Mouse (Mus musculus): ENCODE measurements around the gene Cd300ld.
"Not testable (repeated sequence)": the region's sequence is repeated elsewhere in the genome, so short reads cannot be mapped to it uniquely, and the experiment has no call there.

Gene Cd300ld

DNA sequence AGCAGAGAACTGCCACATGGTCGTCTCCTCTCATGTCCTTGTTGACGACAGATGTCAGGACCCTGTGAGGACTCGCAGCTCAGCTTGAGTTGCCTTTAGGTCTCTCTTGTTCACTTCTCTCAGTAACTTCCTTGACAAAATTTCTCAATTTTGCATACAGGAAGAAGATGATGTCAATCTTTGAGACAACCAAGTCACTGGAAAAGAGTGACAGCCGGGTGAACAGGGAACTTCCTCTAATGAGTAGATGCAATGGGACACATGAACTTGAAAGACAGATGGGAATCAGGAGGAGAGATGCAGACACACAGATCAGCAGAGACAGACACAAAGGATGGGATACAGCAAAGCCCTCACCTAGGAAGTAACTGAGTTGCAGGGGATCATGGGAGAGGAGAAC is at the start of gene Cd300ld:
TSS of gene Cd300ld (minus strand) at position 130 of the 400 bp plus-strand sequence.
- DNase-seq = no peak

DNA sequence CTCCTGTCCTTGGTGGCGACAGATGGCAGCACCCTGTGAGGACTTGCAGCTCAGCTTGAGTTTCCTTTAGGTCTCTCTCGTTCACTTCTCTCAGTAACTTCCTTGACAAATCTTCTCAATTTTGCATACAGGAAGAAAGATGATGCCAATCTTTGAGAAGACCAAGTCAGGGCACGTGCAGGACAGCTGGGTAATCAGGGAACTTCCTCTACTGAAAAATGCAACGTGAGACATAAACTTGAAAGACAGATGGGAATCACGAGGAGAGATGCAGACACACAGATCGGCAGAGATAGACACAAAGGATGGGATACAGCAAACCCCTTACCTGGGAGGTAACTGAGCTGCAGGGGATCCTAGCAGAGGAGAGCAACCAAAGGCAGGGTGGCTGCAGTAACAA is 47.9 kb upstream of the Cd300ld start, which contains the start of gene Cd300ld5:
TSS of gene Cd300ld5 (minus strand) at position 101 of the 400 bp plus-strand sequence.
- DNase-seq = not testable (repeated sequence)

DNA sequence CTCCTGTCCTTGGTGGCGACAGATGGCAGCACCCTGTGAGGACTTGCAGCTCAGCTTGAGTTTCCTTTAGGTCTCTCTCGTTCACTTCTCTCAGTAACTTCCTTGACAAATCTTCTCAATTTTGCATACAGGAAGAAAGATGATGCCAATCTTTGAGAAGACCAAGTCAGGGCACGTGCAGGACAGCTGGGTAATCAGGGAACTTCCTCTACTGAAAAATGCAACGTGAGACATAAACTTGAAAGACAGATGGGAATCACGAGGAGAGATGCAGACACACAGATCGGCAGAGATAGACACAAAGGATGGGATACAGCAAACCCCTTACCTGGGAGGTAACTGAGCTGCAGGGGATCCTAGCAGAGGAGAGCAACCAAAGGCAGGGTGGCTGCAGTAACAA is 37.2 kb upstream of the Cd300ld start, which contains the start of gene Cd300ld4:
TSS of gene Cd300ld4 (minus strand) at position 101 of the 400 bp plus-strand sequence.
- DNase-seq = not testable (repeated sequence)

DNA sequence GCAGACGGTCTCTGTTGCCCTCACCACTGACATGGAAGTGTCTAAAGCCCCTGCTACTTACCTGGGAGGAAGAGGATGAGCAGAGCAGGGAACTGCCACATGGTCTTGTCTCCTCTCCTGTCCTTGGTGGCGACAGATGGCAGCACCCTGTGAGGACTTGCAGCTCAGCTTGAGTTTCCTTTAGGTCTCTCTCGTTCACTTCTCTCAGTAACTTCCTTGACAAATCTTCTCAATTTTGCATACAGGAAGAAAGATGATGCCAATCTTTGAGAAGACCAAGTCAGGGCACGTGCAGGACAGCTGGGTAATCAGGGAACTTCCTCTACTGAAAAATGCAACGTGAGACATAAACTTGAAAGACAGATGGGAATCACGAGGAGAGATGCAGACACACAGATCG is 26.4 kb upstream of the Cd300ld start, which contains the start of gene Cd300ld2:
TSS of gene Cd300ld2 (minus strand) at position 101 of the 400 bp plus-strand sequence.
- DNase-seq = not testable (repeated sequence)

DNA sequence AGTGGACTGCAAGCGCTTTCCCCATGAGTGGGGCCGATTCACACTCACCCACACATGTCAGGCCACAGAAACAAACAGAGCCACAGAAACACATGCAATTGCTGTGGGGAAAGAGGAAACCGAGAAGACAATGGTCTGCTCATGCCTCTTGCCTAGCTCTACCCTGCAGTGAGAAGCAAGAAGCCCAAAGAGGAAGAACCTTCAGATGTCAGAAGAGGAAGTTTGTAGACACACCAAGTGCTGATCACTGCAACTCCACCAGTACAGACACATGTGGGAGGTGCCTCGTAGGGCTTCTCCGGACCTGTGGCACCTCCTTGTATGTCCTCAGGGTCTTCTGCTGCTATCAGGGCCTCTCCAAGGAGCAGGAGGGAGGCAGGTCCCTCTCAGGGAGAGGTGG is 14.3 kb upstream of the Cd300ld start:
- DNase-seq = peak; percentile 15

DNA sequence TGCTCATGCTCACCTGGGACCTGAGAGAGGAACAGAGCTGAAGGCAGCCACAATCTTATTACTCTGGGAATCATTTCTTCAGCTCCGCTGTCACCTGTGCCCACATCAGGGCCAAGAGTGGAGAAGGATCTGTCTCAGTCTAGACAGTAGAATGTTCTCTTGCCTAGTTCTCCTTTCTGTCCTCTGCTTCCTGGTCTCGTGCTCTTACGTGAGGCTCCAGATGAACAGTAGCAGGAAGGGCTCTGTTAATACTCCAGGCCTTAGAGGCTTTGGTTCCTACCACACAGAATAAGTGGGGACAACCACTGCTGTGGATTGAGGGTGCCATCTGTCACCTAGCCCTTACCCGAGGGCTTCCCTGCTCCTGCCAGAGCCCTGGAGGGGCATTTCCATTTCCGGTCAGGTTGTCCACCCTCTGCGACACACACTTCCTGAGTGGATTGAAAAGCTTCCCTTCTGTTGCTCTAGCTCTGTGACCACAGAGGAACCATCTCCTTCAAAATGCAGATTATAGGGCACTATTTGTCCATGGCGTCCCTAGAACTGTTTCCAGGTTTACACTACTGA is 11.8 kb upstream of the Cd300ld start, which contains the start of gene Cd300c2:
TSS of gene Cd300c2 (minus strand) at position 407 of the 567 bp plus-strand sequence.
- DNase-seq = no peak

DNA sequence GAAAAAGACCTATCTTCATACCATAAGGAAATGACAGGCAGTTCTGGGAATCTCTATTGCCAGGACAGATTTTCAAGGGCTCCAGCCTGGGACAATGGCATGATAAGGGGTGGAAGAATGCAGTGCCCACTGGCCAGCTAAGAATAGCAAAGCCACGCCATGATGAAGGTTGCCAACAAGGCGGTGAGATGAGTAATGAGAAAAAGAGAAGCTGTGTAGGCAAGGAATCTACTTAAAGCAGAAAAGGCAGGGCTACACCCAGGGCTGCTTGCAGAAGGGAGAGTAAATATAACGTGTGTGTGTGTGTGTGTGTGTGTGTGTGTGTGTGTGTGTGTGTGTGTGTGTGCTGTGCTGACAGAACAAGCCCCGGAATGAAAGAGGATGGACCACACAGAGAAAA is 7.9 kb downstream of the Cd300ld start:
- no peak for DNase-seq

DNA sequence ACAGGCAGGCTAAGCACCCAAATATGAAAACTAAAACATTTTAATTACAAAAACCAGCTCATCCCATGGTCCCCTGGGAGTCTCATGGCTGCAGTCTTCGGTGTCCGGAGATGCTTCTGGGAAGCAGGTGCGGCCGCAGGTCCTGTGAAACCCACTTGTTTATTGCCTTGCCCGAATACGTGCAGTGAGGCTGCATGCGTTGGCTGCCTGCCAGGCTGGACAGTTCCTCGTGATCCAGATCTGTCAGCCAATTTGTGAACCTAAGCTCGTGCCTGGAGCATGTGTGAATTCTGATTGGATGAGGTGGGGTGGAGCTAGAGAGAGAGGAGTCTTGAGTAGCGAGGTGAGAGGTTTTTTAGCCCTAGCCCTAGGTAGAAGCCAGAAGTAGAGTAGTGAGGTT is 17.0 kb downstream of the Cd300ld start:
- no peak for DNase-seq

DNA sequence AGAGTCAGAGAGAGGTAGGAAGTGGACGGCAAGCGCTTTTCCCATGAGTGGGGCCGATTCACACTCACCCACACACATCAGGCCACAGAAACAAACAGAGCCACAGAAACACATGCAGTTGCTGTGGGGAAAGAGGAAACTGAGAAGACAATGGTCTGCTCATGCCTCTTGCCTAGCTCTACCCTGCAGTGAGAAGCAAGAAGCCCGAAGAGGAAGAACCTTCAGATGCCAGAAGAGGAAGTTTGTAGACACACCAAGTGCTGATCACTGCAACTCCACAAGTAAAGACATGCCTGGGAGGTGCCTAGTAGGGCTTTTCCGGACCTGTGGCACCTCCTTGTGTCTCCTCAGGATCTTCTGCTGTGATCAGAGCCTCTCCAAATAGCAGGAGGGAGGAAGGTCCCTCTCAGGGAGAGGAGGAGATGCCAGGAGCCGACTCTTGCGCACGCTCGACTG is 20.9 kb downstream of the Cd300ld start, which contains the start of gene Cd300c:
TSS of gene Cd300c (minus strand) at position 406 of the 456 bp plus-strand sequence.
- no peak for DNase-seq

DNA sequence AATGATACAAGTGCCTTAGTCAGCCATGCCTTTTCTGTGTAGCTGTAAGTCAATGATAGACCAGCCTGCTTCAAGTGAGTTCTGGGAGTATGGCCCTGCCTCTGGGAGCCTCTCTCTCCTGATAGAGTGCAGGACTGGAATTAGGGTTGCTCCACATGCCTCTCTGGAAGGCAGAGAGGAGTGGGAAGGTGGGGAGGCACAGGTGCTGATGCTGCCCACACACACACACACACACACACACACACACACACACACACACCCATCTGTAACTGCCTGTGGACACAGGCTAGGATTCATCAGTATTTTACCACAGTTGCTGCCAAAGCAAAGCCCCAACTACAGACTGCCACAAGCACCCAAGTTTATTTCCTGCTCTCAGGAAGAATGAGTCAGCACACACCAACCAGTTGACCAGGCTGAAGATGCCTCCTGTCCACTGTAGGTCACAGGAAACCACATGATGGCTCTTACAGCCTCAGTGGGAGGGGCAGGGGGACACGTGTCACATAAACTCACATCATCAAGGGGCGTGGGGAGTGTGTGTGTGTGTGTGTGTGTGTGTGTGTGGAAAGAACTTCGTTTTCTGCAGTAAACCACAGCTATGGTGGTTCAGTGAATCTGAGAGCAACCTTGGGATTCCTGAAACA is 24.4 kb downstream of the Cd300ld start:
- DNase-seq = peak; percentile 20

DNA sequence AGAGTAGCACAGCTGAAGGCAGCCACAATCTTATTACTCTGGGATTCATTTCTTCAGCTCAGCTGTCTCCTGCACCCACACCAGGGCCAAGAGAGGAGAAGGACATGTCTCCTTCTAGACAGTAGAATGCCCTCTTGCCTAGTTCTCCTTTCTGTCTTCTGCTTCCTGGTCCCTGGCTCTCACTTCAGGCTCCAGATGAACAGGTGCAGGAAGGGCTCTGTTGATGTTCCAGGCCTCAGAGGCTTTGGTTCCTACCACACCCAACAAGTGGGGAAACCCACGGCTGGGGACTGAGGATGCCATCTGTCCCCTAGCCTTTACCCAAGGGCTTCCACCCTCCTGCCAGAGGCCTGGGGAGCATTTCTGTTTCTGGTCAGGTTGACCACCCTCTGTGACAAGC is 29.4 kb downstream of the Cd300ld start:
- no peak for DNase-seq

DNA sequence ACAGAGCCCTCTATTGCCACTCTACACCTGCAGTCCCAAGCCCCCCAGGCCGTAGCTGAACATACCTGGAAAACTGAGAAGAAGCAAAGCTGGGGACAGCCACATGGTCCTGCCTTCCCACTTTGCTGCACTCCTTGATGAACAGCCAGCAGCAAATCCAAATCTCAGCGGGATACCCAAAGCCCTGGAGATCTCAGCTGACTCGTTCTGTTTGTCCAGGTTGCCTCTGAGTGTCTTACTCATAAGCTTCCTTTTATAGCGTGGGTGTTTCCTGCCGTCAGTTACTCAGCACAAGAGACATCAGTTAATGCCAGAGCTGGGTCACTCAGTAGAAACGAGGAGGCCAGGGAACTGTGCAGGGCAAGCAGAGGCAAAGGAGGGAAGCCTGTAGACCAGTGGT is 55.6 kb downstream of the Cd300ld start, which contains the start of gene Cd300lb:
TSS of gene Cd300lb (minus strand) at position 243 of the 400 bp plus-strand sequence.
- DNase-seq = no peak

DNA sequence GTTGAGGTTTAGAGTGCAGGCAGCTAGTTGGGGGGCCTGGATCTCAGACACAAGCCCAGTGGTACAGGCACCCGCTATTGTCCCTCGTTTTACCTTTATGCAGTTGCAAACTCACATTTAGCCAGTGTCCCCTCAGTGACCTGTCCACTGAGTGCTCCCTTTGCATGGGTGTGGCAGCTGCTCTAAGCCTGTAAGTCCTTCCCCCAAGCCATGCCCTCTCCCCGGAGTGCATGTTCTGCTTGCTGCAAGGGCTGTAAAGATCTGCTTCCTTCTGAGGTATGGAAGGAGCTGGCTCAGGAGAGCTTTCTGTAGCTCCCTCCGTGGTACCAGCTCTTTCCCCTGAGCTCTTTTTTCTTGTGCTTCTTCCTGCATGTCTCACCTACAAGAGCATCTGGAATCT is 56.1 kb downstream of the Cd300ld start:
- no peak for DNase-seq
